Comparison of ENCODE assay signal across 29 mouse cellular contexts in the genomic region with DNA sequence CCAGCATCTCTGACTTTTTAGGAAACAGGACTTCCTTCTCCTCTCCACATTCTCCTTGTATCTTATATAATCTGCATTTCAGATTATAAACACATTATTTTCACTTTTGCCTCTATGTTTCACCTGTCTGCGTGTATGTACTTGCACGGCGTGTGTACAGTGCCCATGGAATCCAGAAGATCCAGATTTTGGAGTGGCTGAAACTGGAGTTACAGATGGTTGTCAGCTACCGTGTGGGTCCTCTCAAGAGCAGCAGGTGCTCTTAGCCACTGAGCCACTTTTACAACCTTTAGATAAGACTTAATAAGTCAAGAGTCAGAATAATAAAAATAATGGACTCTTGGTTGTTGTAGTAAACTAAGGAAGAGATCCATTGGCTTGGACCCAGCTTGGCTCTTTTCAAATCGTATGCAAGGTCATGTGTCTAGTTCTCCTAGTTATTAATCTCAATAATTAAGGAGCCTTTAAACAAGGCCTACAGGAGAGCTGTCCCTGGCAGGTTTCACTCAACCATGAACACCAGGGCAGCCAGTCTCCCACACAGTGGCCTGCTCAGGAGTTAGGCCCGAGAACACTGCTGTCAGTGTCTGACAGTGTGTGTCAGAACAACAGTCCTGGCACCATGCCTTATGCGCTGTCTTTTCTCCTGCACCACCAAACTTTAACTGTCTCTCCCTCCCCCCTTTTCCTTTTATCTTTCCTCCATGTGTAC. TPM values are rescaled to one million over a fixed set of nuclear protein-coding genes. Genes with fewer than 3 reads are reported as not detected.
DNase-seq lines count a peak whose midpoint lies in the region; ATAC-seq lines count a peak whose summit lies in the region.
"Had no signal": no experiment of that assay in that cellular context is flagged by ENCODE, and none has a peak within 500 bp of the region (broad histone marks: within the 10 kb centered on the region; RNA-seq: fewer than 3 reads in every experiment).

No protein-coding gene starts in this region.

- peaks cover 5% of the 10 kb centered on the region for H3K4me1 ChIP-seq in intestine, embryonic 16.5 days (ENCODE audit: control insufficient read depth, insufficient read depth, low read length)
- 0 out of 2 replicates have a peak, but pooled peaks cover 2% of the 10 kb centered on the region for H3K4me1 ChIP-seq in intestine, embryonic 15.5 days (replicated peaks)
- H3K4me1 ChIP-seq in limb, embryonic 15.5 days: peaks cover 2% of the 10 kb centered on the region; the same call in 1 of the 2 replicates
- no peaks in the 10 kb centered on the region for H3K4me1 ChIP-seq in limb, embryonic 10.5 days
- H3K4me1 ChIP-seq: forebrain, embryonic 12.5 days; hindbrain, embryonic 10.5 days; hindbrain, embryonic 15.5 days had no signal

- peaks cover 24% of the 10 kb centered on the region for H3K36me3 ChIP-seq in intestine, embryonic 16.5 days (ENCODE audit: control insufficient read depth, insufficient read depth, low read length)
- H3K36me3 ChIP-seq in intestine, embryonic 15.5 days: peaks cover 38% of the 10 kb centered on the region
- H3K36me3 ChIP-seq in limb, embryonic 15.5 days: peaks cover 97% of the 10 kb centered on the region
- peaks cover 99% of the 10 kb centered on the region for H3K36me3 ChIP-seq in limb, embryonic 10.5 days

- WGBS in intestine, embryonic 16.5 days: 80% methylated on average over 7 of the region's 7 CpGs
- 83% methylated on average over 7 of the region's 7 CpGs for WGBS in intestine, embryonic 15.5 days
- WGBS in limb, embryonic 15.5 days: 81% methylated on average over 7 of the region's 7 CpGs
- 90% methylated on average over 7 of the region's 7 CpGs for WGBS in limb, embryonic 10.5 days

- H3K4me2 ChIP-seq in intestine, embryonic 16.5 days (ENCODE audit: low read depth, low read length): no peak overlapping the region
- H3K4me2 ChIP-seq in intestine, embryonic 15.5 days (replicated peaks): no peak overlapping the region
- H3K4me2 ChIP-seq in limb, embryonic 15.5 days: no peak overlapping the region
- H3K4me2 ChIP-seq: embryonic facial prominence, embryonic 15.5 days; forebrain, embryonic 12.5 days; hindbrain, embryonic 15.5 days; lung, embryonic 14.5 days; midbrain, embryonic 11.5 days had no signal

- no peak overlapping the region for H3K27ac ChIP-seq in intestine, embryonic 16.5 days (ENCODE audit: low read length)
- H3K27ac ChIP-seq in intestine, embryonic 15.5 days: no peak overlapping the region
- H3K27ac ChIP-seq in limb, embryonic 15.5 days: 0 out of 2 replicates have a peak overlapping the region, but pooled peaks have one; percentile 22
- no peak overlapping the region for H3K27ac ChIP-seq in limb, embryonic 10.5 days
- H3K27ac ChIP-seq: embryonic facial prominence, embryonic 15.5 days; forebrain, embryonic 12.5 days; heart, adult 2 months; hindbrain, embryonic 10.5 days; hindbrain, embryonic 15.5 days; liver, embryonic 14.5 days had no signal

- H3K4me3 ChIP-seq in intestine, embryonic 16.5 days (ENCODE audit: low read length): no peak overlapping the region
- H3K4me3 ChIP-seq in intestine, embryonic 15.5 days (replicated peaks): no peak overlapping the region
- H3K4me3 ChIP-seq in limb, embryonic 15.5 days: no peak overlapping the region
- H3K4me3 ChIP-seq in limb, embryonic 10.5 days: no peak overlapping the region
- H3K4me3 ChIP-seq: embryonic facial prominence, embryonic 15.5 days; forebrain, embryonic 12.5 days; heart, adult 2 months; hindbrain, embryonic 10.5 days; hindbrain, embryonic 15.5 days had no signal

- no peaks in the 10 kb centered on the region for H3K9me3 ChIP-seq in intestine, embryonic 16.5 days (ENCODE audit: control insufficient read depth, low read length)
- no peaks in the 10 kb centered on the region for H3K9me3 ChIP-seq in intestine, embryonic 15.5 days
- no peaks in the 10 kb centered on the region for H3K9me3 ChIP-seq in limb, embryonic 15.5 days
- no peaks in the 10 kb centered on the region for H3K9me3 ChIP-seq in limb, embryonic 10.5 days (replicated peaks)
- H3K9me3 ChIP-seq: embryonic facial prominence, embryonic 15.5 days; forebrain, embryonic 12.5 days; hindbrain, embryonic 10.5 days; hindbrain, embryonic 15.5 days had no signal

- H3K9ac ChIP-seq in intestine, embryonic 16.5 days (ENCODE audit: low read depth, low read length): no peak overlapping the region
- H3K9ac ChIP-seq in intestine, embryonic 15.5 days: no peak overlapping the region
- H3K9ac ChIP-seq in limb, embryonic 15.5 days: no peak overlapping the region
- H3K9ac ChIP-seq: embryonic facial prominence, embryonic 15.5 days; forebrain, embryonic 12.5 days; forebrain, postnatal 0 days; hindbrain, embryonic 15.5 days; liver, embryonic 14.5 days; lung, embryonic 14.5 days had no signal

- no peak for DNase-seq in limb, embryonic 10.5 days (ENCODE audit: low spot score)
- DNase-seq in urinary bladder, postnatal 14 days (ENCODE audit: low spot score): peak; percentile 41
- no peak for DNase-seq in urinary bladder, postnatal 4 days (ENCODE audit: low spot score in 2 of 2)
- DNase-seq in heart, adult 8-10 months (ENCODE audit: low spot score): no peak
- DNase-seq: adrenal gland, postnatal 25 days; cerebellum, adult 11-12 months; cerebellum, adult 9-11 months; embryo, embryonic 11 days; forebrain, postnatal 0 days; heart, adult 2 months; heart, postnatal 14 days; layer of hippocampus, postnatal 36 days; left cerebral cortex, postnatal 4 days; liver; lung, embryonic 14.5 days; thymus, adult 2 months; thymus, postnatal 36 days had no signal

- H3K27me3 ChIP-seq in intestine, embryonic 16.5 days (replicated peaks; ENCODE audit: control insufficient read depth, insufficient read depth, low read length): no peaks in the 10 kb centered on the region
- no peaks in the 10 kb centered on the region for H3K27me3 ChIP-seq in intestine, embryonic 15.5 days (replicated peaks)
- no peaks in the 10 kb centered on the region for H3K27me3 ChIP-seq in limb, embryonic 15.5 days
- H3K27me3 ChIP-seq in limb, embryonic 10.5 days (ENCODE audit: low read depth, poor library complexity, severe bottlenecking): no peaks in the 10 kb centered on the region
- H3K27me3 ChIP-seq: embryonic facial prominence, embryonic 15.5 days; forebrain, embryonic 12.5 days; hindbrain, embryonic 15.5 days; Patski had no signal

- peak; percentile 17; the same call in 1 of the 2 replicates for ATAC-seq in intestine, embryonic 16.5 days
- no peak for ATAC-seq in intestine, embryonic 15.5 days
- no peak for ATAC-seq in limb, embryonic 15.5 days (ENCODE audit: insufficient number of reproducible peaks, low FRiP score, low TSS enrichment, low read depth)
- ATAC-seq: forebrain, postnatal 0 days; inflammation-experienced regulatory T-cells, adult 6 months; midbrain, embryonic 16.5 days; Patski had no signal

RNA-seq across cellular contexts. Expression of a gene that starts 8.6 kb away (rescaled TPM):
- 12.5 and 12.7 TPM in 2 replicates for polyA plus RNA-seq in intestine, embryonic 16.5 days (2015; fragmentation: Nextera tagmentation; extraction: Ambion mirVana)
- 12.5 and 13.1 TPM in 2 replicates for polyA plus RNA-seq in intestine, embryonic 15.5 days (2015; fragmentation: Nextera tagmentation; extraction: Ambion mirVana)
- polyA plus RNA-seq in limb, embryonic 15.5 days (2015; fragmentation: Nextera tagmentation; extraction: Ambion mirVana): 22.7 and 27.7 TPM in 2 replicates
- polyA plus RNA-seq in limb, embryonic 10.5 days (2016; fragmentation: Nextera tagmentation; extraction: Ambion mirVana): 12.1 and 13.9 TPM in 2 replicates
- total RNA-seq in heart, adult 8-10 months (2022): 10 to 100 TPM; 16.8 to 20.4 (median 18.6) TPM
